ENCODE assay signal across 8 mouse cellular contexts in genomic region chr17:3084551-3084930, GRCm38 (mm10). TPM values are rescaled to one million over a fixed set of nuclear protein-coding genes. Genes with fewer than 3 reads are reported as not detected.
DNase-seq lines count a peak whose midpoint lies in the region; ATAC-seq lines count a peak whose summit lies in the region.

No protein-coding gene starts in this region.

- no peaks in the 10 kb centered on the region for H3K4me1 ChIP-seq in midbrain, embryonic 11.5 days (ENCODE audit: control insufficient read depth, insufficient read depth, low read length)

- peak overlapping the region; percentile 58; the same call in 1 of the 2 replicates for H3K27ac ChIP-seq in midbrain, embryonic 11.5 days (ENCODE audit: low read depth, low read length)

- WGBS in midbrain, embryonic 11.5 days: 0% methylated on average over 31 of the region's 31 CpGs

- H3K4me3 ChIP-seq in midbrain, embryonic 11.5 days (ENCODE audit: low read depth, low read length): peak overlapping the region; percentile 42

- peak overlapping the region; percentile 53 for H3K4me2 ChIP-seq in midbrain, embryonic 11.5 days

- peak overlapping the region; percentile 51; the same call in 1 of the 2 replicates for H3K9ac ChIP-seq in midbrain, embryonic 11.5 days (ENCODE audit: low read length)

- peak; percentile 77 for DNase-seq in adipocyte (ENCODE audit: low spot score)
- peak; percentile 74 to 75 for DNase-seq in cerebellum, postnatal 36 days
- peak; percentile 64 to 66 for DNase-seq in gastrocnemius, adult 8-10 months (ENCODE audit: low spot score in 2 of 2)
- peak; percentile 85 for DNase-seq in induced T-regulatory cell, adult 2 months (ENCODE audit: low read depth)
- peak; percentile 82 for DNase-seq in left cerebral cortex, postnatal 4 days
- DNase-seq in midbrain, embryonic 11.5 days (ENCODE audit: low spot score, missing footprints): peak; percentile 94
- DNase-seq in spleen, adult 12 weeks (ENCODE audit: low spot score): peak; percentile 71

- no peaks in the 10 kb centered on the region for H3K27me3 ChIP-seq in midbrain, embryonic 11.5 days (ENCODE audit: control insufficient read depth, insufficient read depth, low read length)

- ATAC-seq in midbrain, embryonic 11.5 days (ENCODE audit: low FRiP score): peak; percentile 23
- ATAC-seq in megakaryocyte-erythroid progenitor cell, adult 5-6 weeks (replicated peaks; ENCODE audit: low FRiP score, low TSS enrichment, poor library complexity, severe bottlenecking): no peak

- H3K36me3 ChIP-seq in midbrain, embryonic 11.5 days (ENCODE audit: control insufficient read depth, insufficient read depth, low read length): no peaks in the 10 kb centered on the region

- intact Hi-C loops in left cerebral cortex, postnatal 4 days (cut with DNase I): no loop called here

- no peaks in the 10 kb centered on the region for H3K9me3 ChIP-seq in midbrain, embryonic 11.5 days (ENCODE audit: control insufficient read depth, low read length)

RNA-seq across cellular contexts. Expression of gene Scaf8, which starts 30.2 kb away (rescaled TPM):
- total RNA-seq in gastrocnemius, adult 8-10 months (2022): 10 to 100 TPM; 21.0 to 25.8 (median 22.5) TPM
- total RNA-seq in left cerebral cortex, postnatal 4 days (2021): 10 to 100 TPM; 71.8 to 73.7 TPM
- polyA plus RNA-seq in midbrain, embryonic 11.5 days (2014; fragmentation: Nextera tagmentation; extraction: Ambion mirVana): 25.8 and 26.2 TPM in 2 replicates
- total RNA-seq in megakaryocyte-erythroid progenitor cell, adult 5-6 weeks (2014; fragmentation: Nextera tagmentation): 52.0 and 61.2 TPM in 2 replicates
- 40.1 and 52.9 TPM in 2 replicates for total RNA-seq in megakaryocyte-erythroid progenitor cell, adult 5-6 weeks (2017)
